In the genomic region with DNA sequence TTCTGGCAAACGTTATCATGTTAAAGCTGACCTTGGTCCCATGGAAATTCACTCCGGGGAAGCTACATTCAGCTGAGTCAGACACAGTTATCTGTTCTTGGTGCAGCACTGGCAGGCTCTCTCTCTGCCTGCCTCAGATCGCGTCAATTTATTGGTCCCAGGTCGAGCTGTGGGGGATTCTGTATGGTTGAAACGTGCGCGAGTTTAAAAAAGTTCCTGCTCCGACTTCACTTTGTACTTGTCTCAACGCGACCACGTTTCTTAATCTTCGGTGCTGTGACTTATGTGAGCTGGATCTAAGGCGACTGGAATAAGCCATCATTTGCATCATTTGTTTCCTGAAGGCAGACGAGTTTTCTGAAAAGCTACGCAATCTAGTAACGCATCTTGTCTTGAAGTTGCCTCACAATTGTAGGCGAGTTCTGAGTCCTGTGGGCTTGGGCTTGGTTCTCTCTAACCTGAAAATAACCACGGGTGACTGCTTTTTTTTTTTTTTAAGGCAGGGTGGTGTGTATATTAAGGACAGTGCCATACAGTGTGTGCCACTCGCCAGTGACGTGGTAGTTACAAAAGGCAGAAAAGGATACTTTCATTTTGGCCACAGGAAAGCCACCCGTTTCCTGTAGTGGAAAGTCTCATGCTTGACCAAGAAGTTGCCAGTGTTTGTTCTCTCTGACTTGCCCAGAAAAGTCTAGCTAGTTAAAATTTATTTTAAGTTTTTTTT, we compare ENCODE assay signal across 8 mouse cellular contexts. TPM values are rescaled to one million over a fixed set of nuclear protein-coding genes. Genes with fewer than 3 reads are reported as not detected.
DNase-seq lines count a peak whose midpoint lies in the region; ATAC-seq lines count a peak whose summit lies in the region.

No protein-coding gene starts in this region.

- DNase-seq in heart, adult 18-20 months = peak; percentile 40 to 52
- no peak for DNase-seq in heart, embryonic 10.5 days (ENCODE audit: low spot score)
- peak; percentile 58 to 70 for DNase-seq in thymus, postnatal 36 days
- DNase-seq in retina, postnatal 1 day = no peak
- DNase-seq in embryo, embryonic 9.5 days (ENCODE audit: extremely low spot score) = no peak

- H3K4me2 ChIP-seq in heart, embryonic 11.5 days = peak overlapping the region; percentile 51
- H3K4me2 ChIP-seq in liver, embryonic 15.5 days = peak overlapping the region; percentile 55

- no peak overlapping the region for H3K27ac ChIP-seq in heart, embryonic 10.5 days
- no peak overlapping the region for H3K27ac ChIP-seq in heart, embryonic 11.5 days (ENCODE audit: low read depth, low read length)
- H3K27ac ChIP-seq in liver, embryonic 15.5 days (replicated peaks) = no peak overlapping the region

- no peaks in the 10 kb centered on the region; the same call in 1 of the 2 replicates for H3K4me1 ChIP-seq in heart, embryonic 10.5 days
- H3K4me1 ChIP-seq in heart, embryonic 11.5 days (ENCODE audit: control insufficient read depth, insufficient read depth, low read length) = no peaks in the 10 kb centered on the region
- H3K4me1 ChIP-seq in liver, embryonic 15.5 days (replicated peaks) = no peaks in the 10 kb centered on the region

- H3K9me3 ChIP-seq in heart, embryonic 10.5 days = no peaks in the 10 kb centered on the region
- H3K9me3 ChIP-seq in heart, embryonic 11.5 days (replicated peaks; ENCODE audit: control insufficient read depth, low read length) = no peaks in the 10 kb centered on the region
- H3K9me3 ChIP-seq in liver, embryonic 15.5 days (replicated peaks) = no peaks in the 10 kb centered on the region

- peak; percentile 74 for ATAC-seq in CD4-positive, CD25-positive, alpha-beta regulatory T cell, adult 4 months
- ATAC-seq in heart, embryonic 11.5 days (replicated peaks; ENCODE audit: insufficient number of reproducible peaks, low FRiP score, low TSS enrichment) = no peak
- no peak for ATAC-seq in liver, embryonic 15.5 days (ENCODE audit: insufficient read depth)

- 66% methylated on average over 22 of the region's 22 CpGs for WGBS in heart, embryonic 10.5 days
- WGBS in heart, embryonic 11.5 days (ENCODE audit: insufficient replicate concordance) = 68% methylated on average over 22 of the region's 22 CpGs
- WGBS in liver, embryonic 15.5 days (ENCODE audit: insufficient replicate concordance) = 22% methylated on average over 22 of the region's 22 CpGs

- H3K4me3 ChIP-seq in heart, embryonic 10.5 days = no peak overlapping the region
- no peak overlapping the region for H3K4me3 ChIP-seq in heart, embryonic 11.5 days (ENCODE audit: low read depth, low read length)
- peak overlapping the region; percentile 42 for H3K4me3 ChIP-seq in liver, embryonic 15.5 days (replicated peaks)

- H3K9ac ChIP-seq in heart, embryonic 11.5 days (ENCODE audit: low read depth, low read length) = no peak overlapping the region
- H3K9ac ChIP-seq in liver, embryonic 15.5 days = no peak overlapping the region

- no peaks in the 10 kb centered on the region for H3K36me3 ChIP-seq in heart, embryonic 10.5 days
- H3K36me3 ChIP-seq in heart, embryonic 11.5 days (ENCODE audit: control insufficient read depth, insufficient read depth, low read length) = no peaks in the 10 kb centered on the region
- no peaks in the 10 kb centered on the region for H3K36me3 ChIP-seq in liver, embryonic 15.5 days (replicated peaks)

- H3K27me3 ChIP-seq in heart, embryonic 10.5 days (ENCODE audit: insufficient read depth, poor library complexity, severe bottlenecking) = no peaks in the 10 kb centered on the region
- no peaks in the 10 kb centered on the region for H3K27me3 ChIP-seq in heart, embryonic 11.5 days (ENCODE audit: control insufficient read depth, insufficient read depth, low read length)
- H3K27me3 ChIP-seq in liver, embryonic 15.5 days = no peaks in the 10 kb centered on the region

RNA-seq across cellular contexts. Expression of a gene that starts 1.1 kb away (rescaled TPM):
- total RNA-seq in heart, adult 18-20 months (2021) = 1 to 10 TPM; 1.6 to 2.6 TPM
- polyA plus RNA-seq in heart, embryonic 10.5 days (2016; fragmentation: Nextera tagmentation; extraction: Ambion mirVana) = 0.64 and 0.68 TPM in 2 replicates
- polyA plus RNA-seq in CD4-positive, CD25-positive, alpha-beta regulatory T cell, adult 4 months (2017; shearing (Covaris generic)) = 1 to 10 TPM; 1.2 to 1.9 TPM
- 1.2 and 1.3 TPM in 2 replicates for polyA plus RNA-seq in heart, embryonic 11.5 days (2014; fragmentation: Nextera tagmentation; extraction: Ambion mirVana)
- polyA plus RNA-seq in liver, embryonic 15.5 days (2015; fragmentation: Nextera tagmentation; extraction: Ambion mirVana) = 0.32 and 0.44 TPM in 2 replicates

Comparison
In these comparisons a context has a peak if more than half of its experiments do, and no peak if none do; other contexts are left out.
1. DNase-seq: peak in heart, adult 18-20 months (2 of 2) and thymus, postnatal 36 days (2 of 2); none in heart, embryonic 10.5 days (single experiment), retina, postnatal 1 day (single experiment) and embryo, embryonic 9.5 days (single experiment).